Mouse (Mus musculus) lung, embryonic 15.5 days (tissue): ENCODE data around the gene Cyp4v3. TPM values are rescaled to one million over a fixed set of nuclear protein-coding genes. Genes with fewer than 3 reads are reported as not detected.

Experiments used
- ATAC-seq: fragments of 200-750 bp; cut with Nextera tagmentation; 2 replicates; pipeline ENCODE4 v1.8.0; 2017; ENCODE audit warnings: moderate number of reproducible peaks, borderline replicate concordance; ENCODE audit not compliant: low FRiP score, low TSS enrichment; ENCODE audit errors: extremely low read depth
- H3K27ac ChIP-seq: fragments of 300-500 bp; sonication (generic); 2 replicates; pipeline ENCODE4 v1.5.1; 2015; ENCODE audit warnings: moderate library complexity, mild to moderate bottlenecking, inconsistent platforms
- H3K27me3 ChIP-seq: fragments of 300-500 bp; sonication (generic); 2 replicates; pipeline ENCODE4 v1.6.1; 2015; ENCODE audit warnings: inconsistent platforms
- H3K36me3 ChIP-seq: fragments of 300-500 bp; sonication (generic); 2 replicates; pipeline ENCODE4 v1.6.1; 2015; ENCODE audit warnings: inconsistent platforms
- H3K4me1 ChIP-seq: fragments of 300-500 bp; sonication (generic); 2 replicates; pipeline ENCODE4 v1.6.1; 2015; ENCODE audit warnings: inconsistent platforms
- H3K4me2 ChIP-seq: fragments of 300-500 bp; sonication (generic); 2 replicates; pipeline ENCODE4 v1.6.1; 2015; ENCODE audit warnings: inconsistent platforms, mild to moderate bottlenecking, moderate library complexity
- H3K4me3 ChIP-seq: fragments of 300-500 bp; sonication (generic); 2 replicates; pipeline ENCODE4 v1.5.1; 2015; ENCODE audit warnings: mild to moderate bottlenecking, inconsistent platforms
- H3K9ac ChIP-seq: fragments of 300-500 bp; sonication (generic); 2 replicates; pipeline ENCODE4 v1.6.1; 2015; ENCODE audit warnings: inconsistent platforms
- H3K9me3 ChIP-seq: fragments of 300-500 bp; sonication (generic); 2 replicates; pipeline ENCODE4 v1.6.1; 2016; ENCODE audit warnings: inconsistent platforms
- WGBS: fragments of 180-500 bp; shearing (Covaris S2); methylation state at CpG from one replicate; pipeline ENCODE4 v1.1.7; 2015; 5-methylcytosine and 5-hydroxymethylcytosine counted together
- polyA plus RNA-seq: library from polyadenylated mRNA; unstranded; fragments of >200 nt; fragmentation: Nextera tagmentation; extraction: Ambion mirVana; gene quantifications from 2 replicates; pipeline ENCODE4 v1.2.1, GENCODE M21; 2015

Cyp4v3 gene
- polyA plus RNA-seq, 1 experiment from 2014 or later: 1.0 TPM

DNA sequence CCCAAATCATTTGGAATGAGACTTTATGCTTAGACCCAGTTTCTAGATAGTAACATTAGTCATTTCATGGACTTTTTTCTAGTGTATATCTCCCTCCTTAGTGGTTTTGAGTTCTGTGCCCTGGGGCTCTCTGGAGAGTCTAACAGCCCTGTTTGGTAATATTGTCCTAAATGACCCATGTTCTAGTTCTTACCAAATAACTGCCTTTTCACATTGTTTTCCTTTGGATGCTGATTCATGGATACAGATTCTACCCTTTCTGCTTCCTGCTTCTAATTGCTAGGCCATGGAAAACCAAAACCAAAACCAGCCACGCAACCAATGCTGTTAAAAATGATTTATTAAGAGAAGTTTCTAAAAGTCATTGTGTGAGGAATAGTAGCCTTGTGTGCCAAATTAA is 27.5 kb downstream of the Cyp4v3 start:
- no peak overlapping the region for H3K27ac ChIP-seq
- no peaks in the 10 kb centered on the region for H3K27me3 ChIP-seq
- H3K36me3 ChIP-seq: no peaks in the 10 kb centered on the region
- no peak for ATAC-seq
- H3K4me1 ChIP-seq: no peaks in the 10 kb centered on the region
- H3K9ac ChIP-seq: no peak overlapping the region
- H3K4me3 ChIP-seq: no peak overlapping the region
- no peak overlapping the region for H3K4me2 ChIP-seq
- no peaks in the 10 kb centered on the region for H3K9me3 ChIP-seq
- 75% methylated on average over 1 of the region's 1 CpGs for WGBS

DNA sequence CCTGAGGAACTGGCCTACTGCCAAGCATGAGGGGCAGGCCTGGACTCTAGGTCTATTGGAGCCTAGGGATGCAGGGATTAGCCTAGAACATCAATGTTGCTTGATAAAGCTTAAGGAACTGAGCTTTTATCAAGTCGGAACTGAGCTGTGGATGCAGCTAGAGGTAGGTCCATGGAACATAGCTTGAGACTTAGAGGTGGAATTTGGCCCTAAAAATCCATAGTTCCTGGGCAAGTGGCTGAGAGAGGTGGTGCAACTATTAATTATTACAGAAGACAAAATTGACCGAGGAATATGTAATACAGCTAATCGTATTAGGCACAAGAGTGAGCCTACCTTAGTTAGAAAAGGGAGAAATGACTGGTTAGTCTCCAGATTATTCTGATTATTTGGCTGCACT is 28.7 kb downstream of the Cyp4v3 start:
- Histone ChIP-seq H3K9ac (no peak overlapping the region), H3K4me2 (no peak overlapping the region), H3K27ac (no peak overlapping the region), H3K36me3 (no peaks in the 10 kb centered on the region), H3K9me3 (no peaks in the 10 kb centered on the region), H3K4me1 (no peaks in the 10 kb centered on the region), H3K4me3 (no peak overlapping the region), H3K27me3 (no peaks in the 10 kb centered on the region)
- no peak for ATAC-seq
- WGBS: 88% methylated on average over 3 of the region's 3 CpGs

DNA sequence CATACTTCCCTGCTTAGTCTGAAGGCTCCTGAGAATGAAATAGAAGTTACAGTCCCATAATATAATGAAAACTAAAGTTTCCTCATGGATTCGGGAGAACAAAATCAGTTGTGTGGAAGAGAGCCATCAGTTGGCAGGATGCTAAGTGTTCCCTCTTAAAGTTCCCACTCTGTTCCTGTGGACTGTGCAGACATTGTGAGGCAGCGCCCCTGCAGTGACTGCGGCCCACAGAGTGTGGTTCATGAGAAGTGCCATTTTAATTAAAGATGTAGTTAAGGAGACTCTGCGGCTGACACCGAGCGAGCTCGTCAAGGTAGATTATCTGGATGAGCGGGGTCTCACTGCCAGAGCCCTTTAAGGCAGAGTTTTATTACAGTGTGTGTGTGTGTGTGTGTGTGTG is 30.6 kb downstream of the Cyp4v3 start:
- no peak for ATAC-seq

DNA sequence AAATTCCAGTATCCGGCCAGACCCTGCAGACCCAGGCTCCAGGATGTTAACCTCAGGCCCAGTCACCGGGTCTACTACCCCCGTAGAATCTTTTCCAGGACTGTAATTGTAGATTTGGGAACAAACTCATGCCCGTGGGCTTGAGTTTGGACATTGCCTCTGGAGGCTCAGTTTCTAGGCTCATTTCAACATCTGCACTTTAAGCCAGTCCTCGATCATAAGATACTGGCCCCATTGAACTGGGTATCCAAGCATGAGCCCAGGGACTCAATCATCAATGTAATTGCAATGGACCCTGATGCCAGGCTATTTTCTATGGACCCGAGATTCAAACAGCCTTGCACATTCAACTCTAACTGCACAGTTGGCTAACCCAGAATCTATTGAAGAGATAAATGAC is 37.7 kb downstream of the Cyp4v3 start:
- WGBS: 89% methylated on average over 6 of the region's 6 CpGs

More for the DNA sequence above, 30.6 kb downstream of the Cyp4v3 start:
- WGBS: 77% methylated on average over 8 of the region's 8 CpGs
- no peak overlapping the region for H3K4me3 ChIP-seq
- no peaks in the 10 kb centered on the region for H3K36me3 ChIP-seq
- no peaks in the 10 kb centered on the region for H3K4me1 ChIP-seq
- H3K27me3 ChIP-seq: no peaks in the 10 kb centered on the region
- H3K4me2 ChIP-seq: no peak overlapping the region
- H3K27ac ChIP-seq: no peak overlapping the region
- H3K9me3 ChIP-seq: no peaks in the 10 kb centered on the region
- no peak overlapping the region for H3K9ac ChIP-seq

DNA sequence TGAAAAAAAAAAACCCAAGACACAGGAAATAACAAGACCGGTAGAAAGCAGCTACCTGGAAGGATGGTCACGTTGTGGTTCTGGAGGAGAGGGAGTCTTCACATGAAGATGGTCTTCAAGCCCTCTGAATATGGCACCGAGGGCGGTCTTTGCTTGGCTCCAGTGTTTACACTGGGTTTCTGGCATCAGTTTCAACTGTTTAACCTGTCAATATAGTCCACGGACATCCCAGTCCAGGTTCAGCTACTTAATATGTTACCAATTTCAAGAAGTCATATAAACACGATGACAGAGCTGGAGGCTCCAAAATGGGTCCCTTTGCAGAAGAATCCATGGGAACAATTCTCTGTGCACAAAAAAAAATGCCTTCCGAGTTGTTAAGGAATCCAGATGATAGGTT is 38.3 kb downstream of the Cyp4v3 start, which contains the start of gene Klkb1:
Gene Klkb1, minus strand, starts transcription at position 173 of the 400 bp plus-strand sequence.
- H3K36me3 ChIP-seq: no peaks in the 10 kb centered on the region
- H3K4me3 ChIP-seq: no peak within 1 kb of the TSS
- no peaks in the 10 kb centered on the region for H3K9me3 ChIP-seq
- no peak within 1 kb of the TSS for H3K4me2 ChIP-seq
- H3K27me3 ChIP-seq: no peaks in the 10 kb centered on the region
- WGBS: 69% methylated on average over 7 of the region's 7 CpGs
- H3K9ac ChIP-seq: no peak within 1 kb of the TSS
- no peak for ATAC-seq
- H3K27ac ChIP-seq: no peak within 1 kb of the TSS
- H3K4me1 ChIP-seq: no peaks in the 10 kb centered on the region

More for the DNA sequence above, 37.7 kb downstream of the Cyp4v3 start:
- Histone ChIP-seq H3K4me1 (no peaks in the 10 kb centered on the region), H3K4me2 (no peak overlapping the region), H3K27ac (no peak overlapping the region), H3K4me3 (no peak overlapping the region), H3K36me3 (no peaks in the 10 kb centered on the region), H3K9ac (no peak overlapping the region), H3K9me3 (no peaks in the 10 kb centered on the region), H3K27me3 (no peaks in the 10 kb centered on the region)
- no peak for ATAC-seq

DNA sequence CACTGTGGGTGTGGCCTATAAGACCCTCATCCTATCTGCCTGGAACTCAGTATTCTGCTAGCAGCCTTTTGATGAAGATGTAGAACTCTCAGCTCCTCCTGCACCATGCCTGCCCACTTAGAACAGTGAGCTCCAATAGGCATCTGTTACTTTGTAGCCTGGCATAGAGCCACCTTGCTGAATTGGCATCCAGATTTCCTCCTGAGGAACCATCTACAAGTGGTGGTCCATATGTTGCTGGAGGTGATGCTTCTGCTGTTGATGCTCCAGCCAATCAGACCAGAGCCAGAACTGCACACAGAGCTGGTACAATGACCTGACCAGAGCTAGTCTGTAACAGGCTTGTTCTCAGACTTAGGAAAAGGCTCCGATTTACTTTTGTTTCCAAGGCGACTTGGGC is 41.2 kb downstream of the Cyp4v3 start:
- H3K9me3 ChIP-seq: no peaks in the 10 kb centered on the region
- no peaks in the 10 kb centered on the region for H3K36me3 ChIP-seq
- H3K27me3 ChIP-seq: no peaks in the 10 kb centered on the region
- no peak overlapping the region for H3K4me3 ChIP-seq
- no peak for ATAC-seq
- no peaks in the 10 kb centered on the region for H3K4me1 ChIP-seq
- H3K4me2 ChIP-seq: no peak overlapping the region
- 87% methylated on average over 2 of the region's 2 CpGs for WGBS
- H3K27ac ChIP-seq: no peak overlapping the region
- H3K9ac ChIP-seq: no peak overlapping the region

DNA sequence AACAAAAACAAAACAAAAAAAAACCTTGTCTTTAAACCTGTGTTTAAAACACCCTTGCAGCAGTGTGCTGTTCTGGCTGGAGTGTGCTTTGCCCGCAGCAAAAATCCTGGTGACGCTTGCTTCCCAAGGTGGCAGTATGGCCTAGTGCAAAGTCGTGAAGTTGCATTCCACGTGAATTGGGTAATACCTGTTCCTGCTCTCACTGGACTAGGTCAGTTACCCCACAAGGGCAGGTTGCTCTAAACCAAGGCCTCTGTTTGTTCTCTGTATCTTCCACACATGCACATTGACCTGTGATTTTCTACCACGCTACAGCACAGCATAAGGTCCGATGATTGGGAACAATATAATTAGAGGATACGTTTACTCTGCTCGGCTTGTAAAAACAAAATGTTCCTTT is 51.4 kb downstream of the Cyp4v3 start:
- no peak overlapping the region for H3K4me2 ChIP-seq
- 71% methylated on average over 8 of the region's 8 CpGs for WGBS
- no peak overlapping the region for H3K27ac ChIP-seq
- H3K27me3 ChIP-seq: no peaks in the 10 kb centered on the region
- H3K36me3 ChIP-seq: no peaks in the 10 kb centered on the region
- ATAC-seq: no peak
- H3K9ac ChIP-seq: no peak overlapping the region
- no peaks in the 10 kb centered on the region for H3K9me3 ChIP-seq
- no peaks in the 10 kb centered on the region for H3K4me1 ChIP-seq
- H3K4me3 ChIP-seq: no peak overlapping the region

DNA sequence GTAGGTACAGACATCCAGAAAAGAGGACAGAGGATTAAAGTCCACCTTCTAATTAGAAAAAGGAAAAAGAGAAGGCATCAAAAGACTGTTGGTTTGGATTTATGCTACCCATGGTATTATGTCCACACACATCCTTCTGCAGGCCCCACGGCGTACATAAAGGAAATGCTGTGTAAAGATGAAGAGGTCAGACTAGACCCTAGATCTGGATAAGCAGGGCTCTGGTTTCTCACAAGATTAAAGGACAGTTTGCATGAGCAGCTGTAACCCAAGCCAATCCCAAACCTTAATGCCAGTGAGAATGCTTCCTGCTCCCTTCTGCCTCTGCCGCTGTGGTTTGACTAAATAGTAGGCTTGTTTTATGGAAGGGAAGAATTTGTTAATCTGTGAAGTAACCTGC is 55.6 kb downstream of the Cyp4v3 start:
- Histone ChIP-seq H3K36me3 (no peaks in the 10 kb centered on the region), H3K4me3 (no peak overlapping the region), H3K27me3 (no peaks in the 10 kb centered on the region), H3K9me3 (no peaks in the 10 kb centered on the region), H3K4me2 (no peak overlapping the region), H3K27ac (no peak overlapping the region), H3K9ac (no peak overlapping the region), H3K4me1 (no peaks in the 10 kb centered on the region)
- WGBS: 62% methylated on average over 3 of the region's 3 CpGs
- no peak for ATAC-seq

DNA sequence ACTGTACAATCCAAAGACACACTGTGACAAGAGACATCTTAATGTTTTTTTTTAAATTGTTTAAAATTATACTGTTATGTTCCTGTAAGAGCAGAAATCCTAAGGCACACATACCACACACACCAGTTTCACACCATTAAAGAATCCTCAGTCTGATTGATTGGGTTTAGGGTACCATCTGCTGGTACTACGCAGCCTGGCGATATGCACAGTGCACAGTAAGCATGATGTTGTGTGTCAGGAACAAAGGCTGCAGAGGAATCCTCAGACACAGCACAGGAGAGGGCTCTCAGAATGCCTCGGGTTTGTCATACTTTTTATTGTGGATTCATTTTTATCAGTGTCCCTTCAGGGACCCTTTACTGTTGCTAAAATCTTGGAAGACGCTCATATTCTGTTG is 58.7 kb downstream of the Cyp4v3 start:
- Histone ChIP-seq H3K4me2 (no peak overlapping the region), H3K27me3 (no peaks in the 10 kb centered on the region), H3K36me3 (no peaks in the 10 kb centered on the region), H3K27ac (no peak overlapping the region), H3K9ac (no peak overlapping the region), H3K4me1 (no peaks in the 10 kb centered on the region), H3K4me3 (no peak overlapping the region), H3K9me3 (no peaks in the 10 kb centered on the region)
- WGBS: 66% methylated on average over 4 of the region's 4 CpGs
- no peak for ATAC-seq

DNA sequence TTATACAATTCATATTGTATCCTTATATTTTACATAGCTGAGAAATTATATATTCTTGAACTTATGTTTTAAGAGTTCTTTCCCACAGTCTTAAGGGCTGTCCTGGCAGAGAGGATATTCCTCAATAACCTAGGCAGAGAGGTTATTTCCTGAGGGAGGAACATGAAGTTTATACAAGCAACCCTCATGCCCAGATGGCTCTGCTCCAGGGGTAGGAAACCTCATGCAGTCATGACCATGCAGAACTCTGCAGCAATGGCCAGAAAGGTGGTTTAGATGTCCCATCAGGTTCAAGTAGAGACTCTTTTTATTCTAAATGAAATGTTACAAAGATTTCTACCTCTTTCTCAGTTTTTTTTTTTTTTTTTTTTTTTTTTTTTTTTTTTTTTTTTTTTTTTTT is 64.0 kb downstream of the Cyp4v3 start:
- Histone ChIP-seq H3K36me3 (no peaks in the 10 kb centered on the region), H3K9ac (no peak overlapping the region), H3K4me2 (no peak overlapping the region), H3K9me3 (no peaks in the 10 kb centered on the region; the same call in 1 of the 2 replicates), H3K27me3 (no peaks in the 10 kb centered on the region), H3K27ac (no peak overlapping the region), H3K4me3 (no peak overlapping the region), H3K4me1 (peaks cover 12% of the 10 kb centered on the region)
- no peak for ATAC-seq

DNA sequence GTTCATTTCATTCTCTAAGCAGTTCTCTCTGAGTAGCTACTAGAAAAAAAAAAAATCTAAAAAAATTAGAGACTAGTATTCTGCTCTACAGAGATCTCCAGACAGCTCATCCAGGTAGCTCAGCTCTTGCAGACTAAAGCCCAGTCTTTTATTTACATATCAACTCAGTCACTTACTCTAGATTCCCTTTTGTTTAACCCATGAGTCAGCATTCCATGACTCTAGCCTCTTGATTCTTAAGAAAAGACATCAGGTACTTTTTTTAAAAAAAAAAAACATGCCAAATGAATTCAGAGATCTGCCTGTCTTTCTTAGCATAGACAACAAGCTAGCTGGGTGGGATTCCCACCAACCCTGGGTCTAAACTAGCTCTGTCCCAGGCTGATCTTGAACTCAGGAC is 64.5 kb downstream of the Cyp4v3 start:
- H3K4me1 ChIP-seq: peaks cover 12% of the 10 kb centered on the region
- no peak overlapping the region for H3K9ac ChIP-seq
- H3K4me3 ChIP-seq: no peak overlapping the region
- ATAC-seq: no peak
- no peak overlapping the region for H3K27ac ChIP-seq
- H3K36me3 ChIP-seq: no peaks in the 10 kb centered on the region
- no peak overlapping the region for H3K4me2 ChIP-seq
- H3K27me3 ChIP-seq: no peaks in the 10 kb centered on the region
- no peaks in the 10 kb centered on the region; the same call in 1 of the 2 replicates for H3K9me3 ChIP-seq

DNA sequence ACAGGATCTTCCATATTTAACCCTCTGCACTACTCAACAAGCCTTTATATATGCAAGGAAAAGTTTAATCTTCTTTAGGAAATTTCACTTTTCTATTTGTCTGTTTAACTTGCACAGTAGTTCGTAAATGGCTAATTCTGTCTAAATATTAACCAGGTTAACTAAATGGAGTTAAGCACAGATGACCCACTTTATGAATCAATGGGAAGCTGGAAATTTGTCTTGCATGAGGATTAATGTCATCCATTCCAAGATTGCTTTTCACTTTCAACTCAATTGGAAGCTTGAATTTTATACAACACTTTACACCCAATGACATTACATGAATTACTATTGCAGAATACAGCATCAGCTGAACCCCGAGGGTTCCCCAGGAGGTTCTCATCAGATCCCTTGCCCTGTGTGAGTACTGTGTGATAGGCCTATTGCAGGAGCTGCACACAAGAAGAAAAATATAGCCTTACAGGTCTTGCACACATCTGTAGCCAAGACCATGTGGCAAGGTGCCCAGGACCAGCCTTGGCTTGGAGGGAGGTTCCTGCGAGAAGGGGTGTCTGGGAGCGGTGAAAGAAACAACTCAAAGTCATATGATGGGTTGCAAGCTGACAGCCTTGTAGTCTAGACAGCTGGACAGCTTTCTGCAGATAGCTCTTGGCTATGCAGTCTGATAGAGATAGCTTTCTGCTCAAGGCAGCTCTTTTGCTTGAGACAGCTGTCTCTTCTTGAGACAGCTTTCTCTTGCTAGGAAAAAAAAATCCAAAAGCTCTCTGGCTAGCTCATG is 65.2 kb downstream of the Cyp4v3 start:
- Histone ChIP-seq H3K27me3 (no peaks in the 10 kb centered on the region), H3K27ac (no peak overlapping the region), H3K9me3 (no peaks in the 10 kb centered on the region; the same call in 1 of the 2 replicates), H3K4me1 (peaks cover 12% of the 10 kb centered on the region), H3K4me2 (no peak overlapping the region), H3K9ac (no peak overlapping the region), H3K36me3 (no peaks in the 10 kb centered on the region), H3K4me3 (no peak overlapping the region)
- WGBS: 59% methylated on average over 4 of the region's 4 CpGs
- ATAC-seq: peak; percentile 72; the same call in 1 of the 2 replicates
